Mouse (Mus musculus): ENCODE data around the gene Cyb5r1. TPM values are rescaled to one million over a fixed set of nuclear protein-coding genes. Genes with fewer than 3 reads are reported as not detected.

Gene Cyb5r1
- polyA plus RNA-seq, 1 experiment from 2014 or later = 15.2 TPM

DNA sequence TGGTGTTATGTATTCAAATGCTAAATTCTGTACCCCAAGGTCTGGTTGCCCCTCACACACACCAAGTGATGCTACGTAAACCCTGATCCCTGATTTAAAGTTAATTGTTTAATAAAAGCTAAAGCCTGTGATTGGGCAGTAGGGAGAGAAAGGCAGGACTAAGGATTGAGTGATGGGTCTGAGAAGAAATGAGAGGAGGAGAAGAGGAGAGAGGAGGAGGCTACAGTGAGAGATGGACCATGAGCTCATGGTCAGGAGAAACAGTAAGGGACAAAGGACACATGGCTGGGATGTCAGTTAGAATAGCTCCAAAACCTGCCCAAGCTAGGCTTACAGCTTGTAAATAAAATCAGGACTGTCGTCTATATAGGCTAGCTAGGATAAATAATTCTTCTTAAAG is 24.3 kb upstream of the Cyb5r1 start:
- WGBS = 88% methylated on average over 2 of the region's 2 CpGs
- H3K4me2 ChIP-seq (ENCODE audit: low read length) = no peak overlapping the region

GRCm38 (mm10) chr1:134381795-134382625 is 23.3 kb upstream of the Cyb5r1 start:
- 16% methylated on average over 19 of the region's 19 CpGs for WGBS
- Histone ChIP-seq H3K9me3 (ENCODE audit: control insufficient read depth, low read length) (no peaks in the 10 kb centered on the region), H3K27ac (ENCODE audit: low read depth, low read length) (no peak overlapping the region), H3K36me3 (ENCODE audit: control insufficient read depth, insufficient read depth, low read length) (no peaks in the 10 kb centered on the region), H3K4me1 (ENCODE audit: control insufficient read depth, insufficient read depth, low read depth, low read length) (no peaks in the 10 kb centered on the region; the same call in 1 of the 2 replicates), H3K4me3 (ENCODE audit: low read length) (peak overlapping the region; percentile 29), H3K9ac (ENCODE audit: low read depth, low read length) (0 out of 2 replicates have a peak overlapping the region, but pooled peaks have one; percentile 9), H3K27me3 (replicated peaks; ENCODE audit: control insufficient read depth, insufficient read depth, low read length) (no peaks in the 10 kb centered on the region), H3K4me2 (ENCODE audit: low read length) (peak overlapping the region; percentile 54)
- ATAC-seq = no peak

More for the DNA sequence above, 24.3 kb upstream of the Cyb5r1 start:
- Histone ChIP-seq H3K4me3 (ENCODE audit: low read length) (no peak overlapping the region), H3K27me3 (replicated peaks; ENCODE audit: control insufficient read depth, insufficient read depth, low read length) (no peaks in the 10 kb centered on the region), H3K27ac (ENCODE audit: low read depth, low read length) (no peak overlapping the region), H3K9ac (ENCODE audit: low read depth, low read length) (no peak overlapping the region), H3K4me1 (ENCODE audit: control insufficient read depth, insufficient read depth, low read depth, low read length) (no peaks in the 10 kb centered on the region; the same call in 1 of the 2 replicates), H3K36me3 (ENCODE audit: control insufficient read depth, insufficient read depth, low read length) (no peaks in the 10 kb centered on the region), H3K9me3 (ENCODE audit: control insufficient read depth, low read length) (no peaks in the 10 kb centered on the region)
- ATAC-seq = no peak

GRCm38 (mm10) chr1:134384581-134384980 is 20.8 kb upstream of the Cyb5r1 start:
- Histone ChIP-seq H3K4me3 (ENCODE audit: low read length) (no peak overlapping the region), H3K27me3 (replicated peaks; ENCODE audit: control insufficient read depth, insufficient read depth, low read length) (no peaks in the 10 kb centered on the region), H3K9ac (ENCODE audit: low read depth, low read length) (no peak overlapping the region), H3K4me2 (ENCODE audit: low read length) (no peak overlapping the region), H3K36me3 (ENCODE audit: control insufficient read depth, insufficient read depth, low read length) (no peaks in the 10 kb centered on the region), H3K9me3 (ENCODE audit: control insufficient read depth, low read length) (no peaks in the 10 kb centered on the region), H3K4me1 (ENCODE audit: control insufficient read depth, insufficient read depth, low read depth, low read length) (no peaks in the 10 kb centered on the region; the same call in 1 of the 2 replicates), H3K27ac (ENCODE audit: low read depth, low read length) (no peak overlapping the region)
- 90% methylated on average over 4 of the region's 4 CpGs for WGBS
- no peak for ATAC-seq

GRCm38 (mm10) chr1:134385176-134385575 is 20.2 kb upstream of the Cyb5r1 start:
- Histone ChIP-seq H3K27ac (ENCODE audit: low read depth, low read length) (no peak overlapping the region), H3K36me3 (ENCODE audit: control insufficient read depth, insufficient read depth, low read length) (no peaks in the 10 kb centered on the region), H3K9me3 (ENCODE audit: control insufficient read depth, low read length) (no peaks in the 10 kb centered on the region), H3K27me3 (replicated peaks; ENCODE audit: control insufficient read depth, insufficient read depth, low read length) (no peaks in the 10 kb centered on the region), H3K4me2 (ENCODE audit: low read length) (no peak overlapping the region), H3K9ac (ENCODE audit: low read depth, low read length) (no peak overlapping the region), H3K4me1 (ENCODE audit: control insufficient read depth, insufficient read depth, low read depth, low read length) (no peaks in the 10 kb centered on the region; the same call in 1 of the 2 replicates), H3K4me3 (ENCODE audit: low read length) (no peak overlapping the region)
- no peak for ATAC-seq

- H3K4me2 ChIP-seq (ENCODE audit: low read length) = no peak within 1 kb of the TSS
- no peaks in the 10 kb centered on the region; the same call in 1 of the 2 replicates for H3K4me1 ChIP-seq (ENCODE audit: control insufficient read depth, insufficient read depth, low read depth, low read length)
- H3K36me3 ChIP-seq (ENCODE audit: control insufficient read depth, insufficient read depth, low read length) = no peaks in the 10 kb centered on the region
- WGBS = 96% methylated on average over 1 of the region's 1 CpGs
- H3K27me3 ChIP-seq (replicated peaks; ENCODE audit: control insufficient read depth, insufficient read depth, low read length) = no peaks in the 10 kb centered on the region
- H3K9ac ChIP-seq (ENCODE audit: low read depth, low read length) = no peak within 1 kb of the TSS
- H3K27ac ChIP-seq (ENCODE audit: low read depth, low read length) = no peak within 1 kb of the TSS
- H3K4me3 ChIP-seq (ENCODE audit: low read length) = no peak within 1 kb of the TSS
- no peaks in the 10 kb centered on the region for H3K9me3 ChIP-seq (ENCODE audit: control insufficient read depth, low read length)
- no peak for ATAC-seq
These were observed 19.7 kb upstream of the Cyb5r1 start, which contains the start of gene 4933406M09Rik for GRCm38 (mm10) chr1:134385666-134386065. Gene 4933406M09Rik (plus strand): TSS chr1:134385940.

GRCm38 (mm10) chr1:134393827-134394226 is 11.5 kb upstream of the Cyb5r1 start:
- Histone ChIP-seq H3K9me3 (ENCODE audit: control insufficient read depth, low read length) (no peaks in the 10 kb centered on the region), H3K4me3 (ENCODE audit: low read length) (no peak overlapping the region), H3K36me3 (ENCODE audit: control insufficient read depth, insufficient read depth, low read length) (no peaks in the 10 kb centered on the region), H3K27me3 (replicated peaks; ENCODE audit: control insufficient read depth, insufficient read depth, low read length) (no peaks in the 10 kb centered on the region), H3K27ac (ENCODE audit: low read depth, low read length) (no peak overlapping the region), H3K4me2 (ENCODE audit: low read length) (no peak overlapping the region), H3K4me1 (ENCODE audit: control insufficient read depth, insufficient read depth, low read depth, low read length) (no peaks in the 10 kb centered on the region), H3K9ac (ENCODE audit: low read depth, low read length) (no peak overlapping the region)
- WGBS = 60% methylated on average over 5 of the region's 5 CpGs
- no peak for ATAC-seq

DNA sequence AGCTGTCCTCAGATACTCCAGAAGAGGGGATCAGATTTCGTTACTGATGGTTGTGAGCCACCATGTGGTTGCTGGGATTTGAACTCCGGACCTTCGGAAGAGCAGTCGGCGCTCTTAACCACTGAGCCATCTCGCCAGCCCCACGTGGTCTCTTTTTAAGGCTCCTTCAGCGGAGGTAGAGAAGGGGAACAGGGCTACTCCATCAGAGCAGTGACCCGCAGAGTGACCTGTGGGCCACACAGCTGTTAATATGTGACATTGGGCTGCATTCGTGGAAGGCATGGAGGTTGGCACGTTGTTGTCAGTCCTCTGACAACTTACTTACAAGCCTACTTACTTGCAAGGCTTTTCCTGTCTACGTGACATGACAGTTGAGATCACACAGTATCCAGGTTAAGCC is 7.1 kb upstream of the Cyb5r1 start:
- H3K27me3 ChIP-seq (replicated peaks; ENCODE audit: control insufficient read depth, insufficient read depth, low read length) = no peaks in the 10 kb centered on the region
- ATAC-seq = no peak
- no peak overlapping the region for H3K4me2 ChIP-seq (ENCODE audit: low read length)
- 93% methylated on average over 12 of the region's 12 CpGs for WGBS
- H3K9me3 ChIP-seq (ENCODE audit: control insufficient read depth, low read length) = no peaks in the 10 kb centered on the region
- no peak overlapping the region for H3K9ac ChIP-seq (ENCODE audit: low read depth, low read length)
- no peaks in the 10 kb centered on the region for H3K36me3 ChIP-seq (ENCODE audit: control insufficient read depth, insufficient read depth, low read length)
- H3K4me3 ChIP-seq (ENCODE audit: low read length) = no peak overlapping the region
- H3K4me1 ChIP-seq (ENCODE audit: control insufficient read depth, insufficient read depth, low read depth, low read length) = no peaks in the 10 kb centered on the region
- no peak overlapping the region for H3K27ac ChIP-seq (ENCODE audit: low read depth, low read length)

DNA sequence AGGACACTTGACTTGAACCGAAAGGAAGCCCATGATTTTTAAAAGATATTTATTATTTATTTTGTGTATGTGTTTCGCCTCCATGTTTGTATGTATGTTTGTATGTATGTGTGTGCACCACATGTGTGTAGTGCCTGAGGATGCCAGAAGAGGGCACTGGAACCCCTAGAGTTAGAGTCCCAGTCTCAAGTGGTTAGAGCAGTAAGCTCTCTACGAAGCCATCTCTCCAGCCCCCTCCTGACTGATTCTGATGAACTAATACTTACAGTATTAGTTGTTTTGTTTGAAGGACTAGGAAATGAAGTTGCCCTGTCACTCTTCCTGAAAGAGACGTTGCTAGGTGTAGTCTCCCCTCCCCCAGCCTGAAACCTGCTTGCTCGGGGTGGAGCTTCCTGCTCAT is 5.6 kb upstream of the Cyb5r1 start:
- Histone ChIP-seq H3K9ac (ENCODE audit: low read depth, low read length) (no peak overlapping the region), H3K27me3 (replicated peaks; ENCODE audit: control insufficient read depth, insufficient read depth, low read length) (no peaks in the 10 kb centered on the region), H3K4me2 (ENCODE audit: low read length) (no peak overlapping the region), H3K9me3 (ENCODE audit: control insufficient read depth, low read length) (no peaks in the 10 kb centered on the region), H3K4me3 (ENCODE audit: low read length) (no peak overlapping the region), H3K4me1 (ENCODE audit: control insufficient read depth, insufficient read depth, low read depth, low read length) (no peaks in the 10 kb centered on the region), H3K27ac (ENCODE audit: low read depth, low read length) (no peak overlapping the region), H3K36me3 (ENCODE audit: control insufficient read depth, insufficient read depth, low read length) (no peaks in the 10 kb centered on the region)
- no peak for ATAC-seq
- WGBS = 62% methylated on average over 5 of the region's 5 CpGs

DNA sequence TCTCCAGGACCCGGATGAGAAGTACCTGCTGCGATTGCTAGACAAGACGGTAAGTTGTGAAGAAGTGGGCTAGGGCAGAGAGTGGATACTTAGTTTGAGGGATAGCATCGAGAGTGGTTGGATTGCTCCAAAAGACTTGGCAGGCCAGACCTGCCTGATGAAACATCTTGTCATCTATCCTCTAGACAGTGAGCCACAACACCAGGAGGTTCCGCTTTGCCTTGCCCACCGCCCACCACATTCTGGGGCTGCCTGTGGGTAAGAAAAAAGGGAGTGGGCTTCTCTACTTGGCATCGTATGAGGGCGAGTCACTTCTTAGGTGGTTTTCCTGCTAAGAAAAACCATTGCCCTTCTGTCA is 1.0 kb downstream of the Cyb5r1 start:
- H3K27ac ChIP-seq (ENCODE audit: low read depth, low read length) = no peak overlapping the region
- WGBS = 28% methylated on average over 8 of the region's 8 CpGs
- no peaks in the 10 kb centered on the region for H3K27me3 ChIP-seq (replicated peaks; ENCODE audit: control insufficient read depth, insufficient read depth, low read length)
- peaks cover 5% of the 10 kb centered on the region; the same call in 1 of the 2 replicates for H3K4me1 ChIP-seq (ENCODE audit: control insufficient read depth, insufficient read depth, low read depth, low read length)
- peak overlapping the region; percentile 80 for H3K9ac ChIP-seq (ENCODE audit: low read depth, low read length)
- peak overlapping the region; percentile 61 for H3K4me3 ChIP-seq (ENCODE audit: low read length)
- peak overlapping the region; percentile 78 for H3K4me2 ChIP-seq (ENCODE audit: low read length)
- peak; percentile 61; the same call in 1 of the 2 replicates for ATAC-seq
- H3K36me3 ChIP-seq (ENCODE audit: control insufficient read depth, insufficient read depth, low read length) = no peaks in the 10 kb centered on the region; the same call in 1 of the 2 replicates
- H3K9me3 ChIP-seq (ENCODE audit: control insufficient read depth, low read length) = no peaks in the 10 kb centered on the region
